Mouse (Mus musculus) midbrain, embryonic 14.5 days (tissue): ENCODE measurements around the gene Lmntd2. TPM values are rescaled to one million over a fixed set of nuclear protein-coding genes. Genes with fewer than 3 reads are reported as not detected.

Source experiments
- ATAC-seq: fragments of 200-750 bp; cut with Nextera tagmentation; 2 replicates; pipeline ENCODE4 v1.8.0; 2017; ENCODE audit warnings: moderate number of reproducible peaks, moderate library complexity; ENCODE audit not compliant: low FRiP score, low TSS enrichment
- DNase-seq: peaks from one replicate; pipeline ENCODE4 v3.0.0-alpha.2; 2015
- H3K27ac ChIP-seq: fragments of 300-500 bp; sonication (generic); replicated peaks from 2 replicates; pipeline ENCODE4 v1.5.1; 2014; ENCODE audit warnings: mild to moderate bottlenecking, low read depth, low read length, moderate library complexity
- H3K27me3 ChIP-seq: fragments of 300-500 bp; sonication (generic); 2 replicates; pipeline ENCODE4 v1.6.1; 2014; ENCODE audit warnings: low read length, control low read depth, mixed read lengths; ENCODE audit not compliant: control insufficient read depth, insufficient read depth
- H3K36me3 ChIP-seq: fragments of 300-500 bp; sonication (generic); 2 replicates; pipeline ENCODE4 v1.6.1; 2014; ENCODE audit warnings: low read length, control low read depth; ENCODE audit not compliant: control insufficient read depth, insufficient read depth
- H3K4me1 ChIP-seq: fragments of 300-500 bp; sonication (generic); 2 replicates; pipeline ENCODE4 v1.6.1; 2014; ENCODE audit warnings: mild to moderate bottlenecking, antibody characterized with exemption, low read length, control low read depth; ENCODE audit not compliant: control insufficient read depth, insufficient read depth
- H3K4me2 ChIP-seq: fragments of 300-500 bp; sonication (generic); 2 replicates; pipeline ENCODE4 v1.6.1; 2014; ENCODE audit warnings: mild to moderate bottlenecking, low read length, moderate library complexity
- H3K4me3 ChIP-seq: fragments of 300-500 bp; sonication (generic); replicated peaks from 2 replicates; pipeline ENCODE4 v1.5.1; 2014; ENCODE audit warnings: low read depth, low read length
- H3K9ac ChIP-seq: fragments of 300-500 bp; sonication (generic); replicated peaks from 2 replicates; pipeline ENCODE4 v1.6.1; 2014; ENCODE audit warnings: mild to moderate bottlenecking, low read length, moderate library complexity
- H3K9me3 ChIP-seq: fragments of 300-500 bp; sonication (generic); 2 replicates; pipeline ENCODE4 v1.6.1; 2016; ENCODE audit warnings: low read length, control low read depth, mixed read lengths; ENCODE audit not compliant: control insufficient read depth
- WGBS: fragments of 180-500 bp; shearing (Covaris S2); extraction: QIAGEN DNeasy Blood & Tissue Kit; methylation state at CpG from one replicate; pipeline ENCODE4 v1.1.7; 2014; 5-methylcytosine and 5-hydroxymethylcytosine counted together
- polyA plus RNA-seq: library from polyadenylated mRNA; unstranded; fragments of >200 nt; fragmentation: Nextera tagmentation; extraction: Ambion mirVana; gene quantifications from 2 replicates; pipeline ENCODE4 v1.2.1, GENCODE M21; 2014

Gene Lmntd2
- polyA plus RNA-seq, 1 experiment from 2014 or later, result 1.1 TPM

DNA sequence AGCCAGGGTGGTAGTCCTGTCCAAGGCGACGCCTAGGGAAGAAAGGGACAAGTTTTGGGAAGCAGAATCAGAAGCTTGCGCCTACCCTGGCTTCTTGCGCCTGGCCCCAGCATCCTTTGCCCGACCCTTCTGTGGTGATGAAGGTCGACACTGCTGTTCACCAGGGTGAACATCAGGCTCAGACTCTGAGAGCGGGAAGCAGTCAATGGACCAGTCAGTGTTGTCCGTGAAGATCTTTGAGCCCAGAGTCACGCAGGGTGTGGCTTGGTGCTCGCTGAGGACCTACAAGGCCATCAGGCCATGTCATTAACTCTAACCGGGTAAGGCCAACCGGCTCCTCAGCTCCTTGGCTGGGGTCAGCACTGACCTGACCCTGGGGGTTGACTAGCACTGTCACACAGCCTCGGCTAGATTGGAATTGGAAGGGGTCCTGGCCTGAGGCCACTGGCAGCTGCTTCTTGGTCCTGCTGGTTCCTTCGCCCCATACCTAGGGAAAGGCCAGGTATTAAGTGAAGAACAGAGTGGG is 3.2 kb downstream of the Lmntd2 start:
- WGBS, result 89% methylated on average over 14 of the region's 14 CpGs

DNA sequence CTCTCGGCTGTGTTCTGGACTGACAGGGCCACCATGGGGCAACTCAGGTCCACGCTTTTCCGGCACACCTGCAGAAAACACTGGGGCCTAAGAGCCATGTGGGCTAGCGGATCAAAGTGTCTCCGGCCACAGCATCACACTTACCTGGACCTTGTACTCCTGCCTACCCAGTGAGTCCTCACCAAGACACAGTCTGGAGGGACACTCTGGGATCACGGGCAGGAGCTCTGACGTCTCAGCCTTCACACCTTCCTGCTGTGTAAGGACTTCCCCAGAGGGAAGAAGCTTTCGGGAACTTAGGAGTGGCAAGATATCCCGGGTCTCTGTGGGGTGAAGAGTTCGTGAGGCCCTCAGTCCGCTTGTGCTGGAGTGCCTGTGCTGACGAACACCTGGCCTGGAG is 3.7 kb downstream of the Lmntd2 start:
- H3K36me3 ChIP-seq, result no peaks in the 10 kb centered on the region
- no peak overlapping the region for H3K4me3 ChIP-seq
- H3K9ac ChIP-seq, result no peak overlapping the region
- ATAC-seq, result no peak
- no peaks in the 10 kb centered on the region for H3K27me3 ChIP-seq
- WGBS, result 87% methylated on average over 12 of the region's 12 CpGs
- H3K27ac ChIP-seq, result no peak overlapping the region
- H3K4me2 ChIP-seq, result no peak overlapping the region
- H3K9me3 ChIP-seq, result no peaks in the 10 kb centered on the region
- H3K4me1 ChIP-seq, result peaks cover 7% of the 10 kb centered on the region
- DNase-seq, result no peak

More for the DNA sequence above, 3.2 kb downstream of the Lmntd2 start:
- ATAC-seq, result no peak
- H3K27me3 ChIP-seq, result no peaks in the 10 kb centered on the region
- H3K9ac ChIP-seq, result no peak overlapping the region
- H3K36me3 ChIP-seq, result no peaks in the 10 kb centered on the region
- H3K4me3 ChIP-seq, result no peak overlapping the region
- no peaks in the 10 kb centered on the region for H3K9me3 ChIP-seq
- H3K27ac ChIP-seq, result no peak overlapping the region
- H3K4me2 ChIP-seq, result no peak overlapping the region
- peaks cover 7% of the 10 kb centered on the region for H3K4me1 ChIP-seq
- DNase-seq, result no peak

DNA sequence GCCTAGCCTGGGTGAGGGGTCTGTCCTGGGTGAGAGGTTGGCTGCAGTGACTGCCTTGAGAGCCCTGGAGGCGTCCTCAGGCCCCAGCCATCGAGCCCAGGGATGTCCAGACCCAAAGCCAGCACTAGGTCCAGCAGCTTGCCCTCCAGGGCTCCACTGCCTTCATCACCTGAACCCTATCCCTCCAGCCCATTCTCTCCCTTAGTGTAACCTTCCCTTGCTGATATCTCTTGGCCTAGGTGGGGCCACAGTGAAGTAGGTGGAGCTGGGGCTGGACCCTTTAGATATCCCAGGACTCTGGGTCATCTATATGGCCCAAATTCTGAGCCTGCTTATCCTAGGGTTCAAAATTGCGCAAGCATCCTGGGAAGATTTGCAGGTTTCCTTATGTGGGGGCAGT is 4.4 kb downstream of the Lmntd2 start:
- H3K36me3 ChIP-seq, result no peaks in the 10 kb centered on the region

DNA sequence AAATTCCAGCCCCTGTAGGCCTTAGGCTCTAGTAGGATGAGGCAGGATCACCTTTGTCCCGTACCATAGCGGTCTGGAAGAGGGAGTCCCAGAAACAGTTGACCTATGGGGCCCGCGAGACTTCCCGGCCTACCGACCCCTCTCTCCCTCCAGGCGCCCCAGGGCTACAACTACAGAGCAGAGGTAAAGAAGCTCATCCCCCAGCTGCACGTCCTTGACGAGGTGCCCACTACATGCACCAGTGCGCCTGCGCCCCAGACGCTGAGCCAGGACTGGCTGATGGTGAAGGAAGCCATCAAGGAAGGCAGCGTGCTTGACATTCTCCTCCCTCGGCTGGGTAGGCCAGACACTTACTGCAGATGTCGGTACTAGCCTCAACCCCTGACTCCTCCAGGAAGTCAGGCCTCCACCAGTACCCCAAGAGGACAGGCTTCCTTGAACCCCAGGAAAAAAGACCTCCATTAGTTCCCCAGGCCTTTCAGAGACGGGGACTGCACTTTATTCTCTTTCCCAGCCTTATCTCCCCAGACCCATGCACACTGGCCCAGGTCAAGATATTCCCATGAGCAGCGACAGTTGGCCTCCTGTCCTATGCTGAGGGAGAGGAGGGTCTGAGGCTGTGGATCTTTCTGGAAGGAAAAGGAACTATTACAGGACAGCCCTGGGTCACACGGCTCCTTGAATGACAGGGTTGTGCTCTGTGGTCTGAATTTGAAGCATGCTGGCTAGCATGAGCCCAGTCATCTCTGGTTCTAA is 7.5 kb downstream of the Lmntd2 start:
- Histone ChIP-seq H3K4me3 (no peak overlapping the region), H3K4me2 (no peak overlapping the region), H3K9me3 (no peaks in the 10 kb centered on the region), H3K36me3 (no peaks in the 10 kb centered on the region), H3K4me1 (no peaks in the 10 kb centered on the region), H3K27me3 (no peaks in the 10 kb centered on the region), H3K9ac (no peak overlapping the region), H3K27ac (no peak overlapping the region)
- 95% methylated on average over 18 of the region's 18 CpGs for WGBS
- no peak for ATAC-seq
- DNase-seq, result no peak

More for the DNA sequence above, 4.4 kb downstream of the Lmntd2 start:
- Histone ChIP-seq H3K9me3 (no peaks in the 10 kb centered on the region), H3K4me3 (no peak overlapping the region), H3K4me1 (peaks cover under 1% of the 10 kb centered on the region; the same call in 1 of the 2 replicates), H3K4me2 (no peak overlapping the region), H3K27me3 (no peaks in the 10 kb centered on the region), H3K9ac (no peak overlapping the region), H3K27ac (no peak overlapping the region)
- ATAC-seq, result no peak
- 77% methylated on average over 3 of the region's 3 CpGs for WGBS
- DNase-seq, result no peak

DNA sequence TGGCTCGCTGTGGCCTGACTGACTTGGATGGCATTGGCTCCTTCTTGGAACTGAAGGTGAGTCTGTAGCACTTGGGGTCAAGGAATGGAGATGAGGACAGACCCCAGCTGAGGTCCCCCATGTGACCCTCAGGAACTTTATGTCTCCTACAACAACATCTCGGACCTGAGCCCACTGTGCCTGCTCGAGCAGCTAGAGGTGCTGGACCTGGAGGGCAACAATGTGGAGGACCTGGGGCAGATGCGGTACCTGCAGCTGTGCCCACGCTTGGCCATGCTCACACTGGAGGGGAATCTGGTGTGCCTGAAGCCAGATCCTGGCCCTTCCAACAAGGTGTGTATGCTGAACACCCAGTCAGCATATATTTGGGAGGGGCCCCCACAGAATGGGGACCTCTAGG is 8.4 kb downstream of the Lmntd2 start:
- no peak for ATAC-seq
- H3K36me3 ChIP-seq, result no peaks in the 10 kb centered on the region

DNA sequence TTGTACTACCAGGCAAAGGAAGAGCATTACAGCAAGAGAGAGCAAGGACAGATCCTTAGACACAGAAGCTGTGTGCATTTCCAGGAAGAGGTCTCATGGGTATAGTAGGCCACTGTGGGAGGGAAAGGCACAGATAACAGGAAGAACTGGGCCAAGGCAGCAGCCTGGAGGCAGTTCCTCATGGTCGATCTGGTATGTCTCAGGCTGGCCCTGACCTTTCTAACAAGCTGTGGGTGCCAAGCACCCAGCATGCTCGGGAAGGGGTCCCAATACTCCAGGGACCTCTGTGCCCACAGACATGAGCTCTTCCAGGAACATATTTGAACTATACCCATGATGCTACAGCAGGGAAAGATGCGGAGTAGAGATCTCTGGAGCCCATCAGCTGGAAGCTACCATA is 9.3 kb downstream of the Lmntd2 start:
- H3K9ac ChIP-seq, result no peak overlapping the region
- no peak overlapping the region for H3K4me2 ChIP-seq
- H3K4me3 ChIP-seq, result no peak overlapping the region
- ATAC-seq, result no peak
- no peaks in the 10 kb centered on the region for H3K27me3 ChIP-seq
- DNase-seq, result no peak
- no peaks in the 10 kb centered on the region for H3K4me1 ChIP-seq
- no peaks in the 10 kb centered on the region for H3K36me3 ChIP-seq
- no peaks in the 10 kb centered on the region for H3K9me3 ChIP-seq
- no peak overlapping the region for H3K27ac ChIP-seq
- WGBS, result 78% methylated on average over 3 of the region's 3 CpGs

More for the DNA sequence above, 8.4 kb downstream of the Lmntd2 start:
- Histone ChIP-seq H3K9me3 (no peaks in the 10 kb centered on the region), H3K4me1 (no peaks in the 10 kb centered on the region), H3K27ac (no peak overlapping the region), H3K9ac (no peak overlapping the region), H3K4me3 (no peak overlapping the region), H3K4me2 (no peak overlapping the region), H3K27me3 (no peaks in the 10 kb centered on the region)
- DNase-seq, result no peak
- 84% methylated on average over 5 of the region's 5 CpGs for WGBS

DNA sequence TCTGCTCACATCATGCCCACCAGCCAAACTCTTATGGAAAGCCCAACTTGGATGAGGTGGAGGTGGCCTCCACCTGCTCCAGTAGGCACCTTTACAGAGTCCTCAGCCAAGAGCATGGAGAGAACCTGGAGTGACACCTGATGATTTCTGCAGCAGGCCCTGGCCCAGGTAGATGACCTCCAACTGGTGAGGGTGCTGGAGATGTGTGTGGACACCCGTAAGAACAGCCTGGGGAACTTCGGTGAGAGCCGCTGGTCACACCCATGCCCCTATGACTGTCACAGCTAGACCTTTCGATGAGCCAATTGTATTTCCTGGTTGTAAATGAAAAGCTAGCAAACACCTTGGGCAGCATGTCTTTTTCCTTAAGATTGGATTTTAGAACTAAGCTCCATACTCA is 15.8 kb downstream of the Lmntd2 start:
- DNase-seq, result no peak
- WGBS, result 97% methylated on average over 4 of the region's 4 CpGs

DNA sequence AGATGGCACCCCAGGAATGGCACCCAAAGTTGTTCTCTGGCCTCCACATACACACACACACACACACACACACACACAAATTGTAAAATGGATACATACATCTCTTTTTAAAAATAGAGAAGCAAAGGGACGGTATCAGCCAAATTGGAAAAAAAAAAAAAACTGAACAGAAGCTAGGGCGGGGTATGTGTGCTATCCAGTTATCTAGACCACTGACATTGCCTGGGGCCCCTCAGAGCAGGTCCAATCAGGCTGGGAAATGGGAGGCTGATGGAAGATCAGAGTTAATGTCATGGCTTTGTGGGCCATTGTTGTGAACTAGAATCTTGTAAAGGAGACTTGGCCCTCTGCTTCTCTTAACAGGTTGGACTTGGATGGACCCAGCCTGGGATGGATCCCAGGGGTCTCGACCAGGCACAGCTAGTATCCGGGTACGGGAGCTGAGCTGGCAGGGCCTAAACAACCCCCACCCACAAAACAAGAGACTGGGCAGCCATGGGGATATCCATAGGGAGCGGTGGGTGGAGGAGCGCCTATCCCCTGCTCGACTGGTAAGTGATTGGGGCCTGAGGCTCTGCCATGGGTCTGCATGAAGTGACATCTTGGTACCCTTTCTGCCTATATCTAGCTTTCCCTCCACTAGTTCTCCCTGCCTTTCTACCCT is 17.1 kb downstream of the Lmntd2 start:
- H3K36me3 ChIP-seq, result peaks cover 6% of the 10 kb centered on the region
- no peaks in the 10 kb centered on the region for H3K9me3 ChIP-seq
- DNase-seq (no peak), ATAC-seq (no peak)
- H3K4me1 ChIP-seq, result peaks cover 17% of the 10 kb centered on the region
- H3K4me3 ChIP-seq, result no peak overlapping the region
- no peak overlapping the region for H3K27ac ChIP-seq
- no peak overlapping the region for H3K9ac ChIP-seq
- H3K27me3 ChIP-seq, result no peaks in the 10 kb centered on the region
- no peak overlapping the region for H3K4me2 ChIP-seq
- WGBS, result 95% methylated on average over 8 of the region's 8 CpGs

More for the DNA sequence above, 15.8 kb downstream of the Lmntd2 start:
- no peak for ATAC-seq
- Histone ChIP-seq H3K36me3 (no peaks in the 10 kb centered on the region), H3K27ac (no peak overlapping the region), H3K27me3 (no peaks in the 10 kb centered on the region), H3K9ac (no peak overlapping the region), H3K9me3 (no peaks in the 10 kb centered on the region), H3K4me3 (no peak overlapping the region), H3K4me1 (peaks cover 6% of the 10 kb centered on the region; the same call in 1 of the 2 replicates), H3K4me2 (no peak overlapping the region)
